Mouse (Mus musculus): Measurements from ENCODE around the gene Necap2.
A peak's percentile ranks its signal among the peaks of the same experiment; 100 is the strongest.

Necap2 gene

DNA sequence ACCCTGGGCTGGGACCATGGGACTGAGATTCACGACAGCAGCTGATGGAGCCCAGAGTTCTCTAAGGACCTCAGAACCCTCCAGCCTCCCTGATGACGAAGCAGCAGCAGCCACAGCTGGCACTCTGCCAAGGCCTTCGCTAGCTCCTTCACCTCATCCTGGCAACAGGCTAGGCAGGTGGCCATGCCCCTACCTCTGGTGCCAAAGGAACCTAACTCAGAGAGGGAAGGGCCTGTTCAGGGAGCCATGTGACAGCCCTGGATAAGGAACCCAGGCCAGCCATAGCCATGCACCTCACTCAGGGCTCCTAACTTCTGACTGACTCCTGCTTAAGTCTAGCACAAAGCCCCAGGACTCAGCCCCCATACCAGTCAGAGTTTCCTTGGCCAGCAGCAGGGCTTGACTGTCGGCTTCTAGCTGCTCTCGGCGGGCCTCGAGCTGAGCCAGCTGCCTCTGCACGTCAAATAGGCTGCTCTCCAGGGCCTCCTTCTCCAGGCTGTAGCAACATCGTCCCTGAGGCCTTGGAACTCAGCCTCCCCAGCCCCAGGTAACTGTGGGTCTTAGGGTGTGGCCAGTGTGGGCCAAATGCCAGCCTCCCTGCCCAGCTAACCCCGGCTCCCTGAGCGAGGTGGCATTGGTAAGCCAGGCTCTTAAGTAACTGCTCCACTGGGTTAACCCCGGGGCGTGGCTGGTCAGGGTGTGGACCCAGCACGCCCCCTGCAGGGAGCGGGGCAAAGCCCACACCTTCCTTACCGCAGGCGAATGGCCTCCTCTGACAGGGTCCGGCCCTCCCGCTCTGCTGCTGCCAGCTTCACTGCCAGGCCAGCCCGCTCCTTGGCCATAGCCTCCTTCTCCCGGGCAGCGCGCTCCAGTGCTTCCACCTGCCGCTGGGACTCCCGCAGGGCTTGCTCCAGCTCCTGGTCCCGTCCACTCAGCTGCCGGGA lies 44.3 kb downstream of the Necap2 start:
- DNase-seq (ENCODE audit: low read depth, low spot score): no peak

- DNase-seq (ENCODE audit: low read depth, low spot score): peak; percentile 38
Observed at GRCm38 (mm10) chr4:141031733-141032132, 46.4 kb downstream of the Necap2 start.

GRCm38 (mm10) chr4:141030541-141031206 lies 47.5 kb downstream of the Necap2 start:
- DNase-seq (ENCODE audit: low read depth, low spot score): no peak

- DNase-seq (ENCODE audit: low read depth, low spot score): no peak
Observed at GRCm38 (mm10) chr4:141024992-141025391, 53.2 kb downstream of the Necap2 start.

- DNase-seq (ENCODE audit: low read depth, low spot score): no peak
Observed at GRCm38 (mm10) chr4:141024052-141024451, 54.1 kb downstream of the Necap2 start.

GRCm38 (mm10) chr4:141021614-141021929 lies 56.6 kb downstream of the Necap2 start:
- no peak for DNase-seq (ENCODE audit: low read depth, low spot score)

- no peak for DNase-seq (ENCODE audit: low read depth, low spot score)
Observed at GRCm38 (mm10) chr4:141020811-141021613, 57.1 kb downstream of the Necap2 start.

DNA sequence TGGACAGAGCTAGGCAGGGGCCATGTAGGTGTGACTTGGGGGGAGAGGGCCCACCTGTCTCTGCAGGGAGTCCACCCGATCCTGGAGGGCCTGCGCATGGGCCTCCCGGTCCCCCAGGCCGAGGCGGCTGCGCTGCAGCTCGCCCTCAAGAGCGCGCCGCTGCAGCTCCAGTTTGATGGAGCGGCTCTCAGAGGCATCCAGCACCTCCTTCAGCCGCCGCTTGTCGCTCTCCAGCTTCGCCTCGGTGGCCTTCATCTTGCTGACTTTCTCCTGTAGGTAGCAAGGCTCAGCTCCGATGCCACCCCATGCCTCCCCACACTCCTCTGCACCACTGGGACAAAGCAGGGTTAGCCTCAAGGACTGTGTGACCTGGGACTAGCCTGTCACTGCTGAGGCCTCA lies 57.9 kb downstream of the Necap2 start:
- DNase-seq (ENCODE audit: low read depth, low spot score): no peak

GRCm38 (mm10) chr4:141017657-141018436 lies 60.3 kb downstream of the Necap2 start:
- DNase-seq (ENCODE audit: low read depth, low spot score): no peak
